Mouse (Mus musculus) CH12.LX (cell line): ENCODE data around the gene Sept12.

ENCODE experiments used
- JUN ChIP-seq: IDR thresholded peaks from 2 replicates; pipeline ENCODE4 v1.6.1; 2011; ENCODE audit warnings: low read depth, mild to moderate bottlenecking, low read length, improper control_type of control experiment, moderate library complexity; ENCODE audit not compliant: insufficient read depth
- SIN3A ChIP-seq: IDR thresholded peaks from 2 replicates; pipeline ENCODE4 v1.6.1; 2012; ENCODE audit warnings: low read length, improper control_type of control experiment, inconsistent platforms

- TF ChIP-seq SIN3A (no peak), JUN (no peak)
These were observed 29.2 kb downstream of the Sept12 start for GRCm38 (mm10) chr16:4968426-4968825.
